Mouse (Mus musculus): ENCODE data around the gene Nop10.

DNA sequence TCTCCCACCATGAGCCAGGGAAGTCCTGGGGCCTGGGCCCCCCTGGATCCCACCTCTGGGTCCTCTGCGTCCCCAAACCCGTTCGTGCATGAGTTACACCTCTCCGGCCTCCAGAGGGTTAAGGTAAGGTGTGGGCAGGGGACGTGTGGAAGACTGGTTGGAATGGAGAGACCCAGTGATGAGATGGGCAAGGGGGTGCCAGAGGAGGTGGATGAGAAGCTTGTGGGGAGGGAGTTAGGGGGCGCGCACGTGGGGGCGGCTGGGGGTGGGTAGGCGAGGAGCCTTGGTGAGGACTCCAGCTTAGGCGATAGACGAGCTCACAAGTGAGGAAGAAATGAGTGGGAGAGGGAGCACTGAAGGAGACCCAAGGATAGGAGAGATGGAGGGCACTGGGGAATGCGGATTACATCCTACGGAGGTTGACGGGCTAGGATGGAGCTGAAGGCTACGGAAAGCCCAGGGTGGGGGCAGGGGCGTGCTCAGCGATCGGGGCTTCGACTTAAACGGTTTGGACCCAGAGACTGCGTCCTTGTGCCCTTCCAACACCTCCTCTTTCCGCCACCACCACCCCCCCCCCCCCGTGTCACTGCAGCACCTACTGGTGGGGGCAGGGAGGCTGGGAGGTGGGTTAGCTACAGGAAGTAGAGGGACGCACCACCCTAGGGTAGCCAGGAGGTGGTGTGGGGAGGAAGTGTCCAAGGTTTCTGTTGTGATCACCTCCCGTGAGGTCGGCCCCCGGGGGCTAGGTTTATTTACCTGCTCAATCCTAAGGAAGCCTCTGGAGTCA, 21.6 kb upstream of the Nop10 start:
- TF ChIP-seq POLR2A (IDR thresholded peaks at IDR 0.05; ENCODE audit: low read depth, low read length) (no peak), CTCF (conservative IDR thresholded peaks at IDR 0.05; ENCODE audit: insufficient read depth, insufficient read length, low read depth, low read length) (no peak)
